Mouse (Mus musculus): Measurements from ENCODE around the gene Kcnip1. TPM values are rescaled to one million over a fixed set of nuclear protein-coding genes. Genes with fewer than 3 reads are reported as not detected.

Kcnip1 gene
- total RNA-seq, 1 experiment from 2014 or later = 4.2 TPM

DNA sequence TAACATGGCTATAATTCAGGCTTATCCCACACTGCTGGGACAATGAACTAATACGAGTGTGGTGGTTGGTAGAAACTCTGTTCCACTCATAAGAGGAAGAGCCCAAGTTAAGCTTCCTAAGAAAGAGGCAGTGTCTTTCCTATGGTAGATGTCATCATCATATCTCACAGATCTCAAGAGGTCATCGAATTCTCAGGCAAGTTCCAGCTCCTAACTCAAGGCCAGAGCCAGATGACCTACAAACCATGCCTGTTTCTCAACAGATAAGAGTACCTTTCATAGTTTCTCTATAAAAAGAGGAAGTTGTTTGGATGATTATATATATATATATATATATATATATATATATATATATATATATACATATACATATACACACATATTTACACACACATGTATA lies 6.4 kb downstream of the Kcnip1 start:
- no peak for DNase-seq

DNA sequence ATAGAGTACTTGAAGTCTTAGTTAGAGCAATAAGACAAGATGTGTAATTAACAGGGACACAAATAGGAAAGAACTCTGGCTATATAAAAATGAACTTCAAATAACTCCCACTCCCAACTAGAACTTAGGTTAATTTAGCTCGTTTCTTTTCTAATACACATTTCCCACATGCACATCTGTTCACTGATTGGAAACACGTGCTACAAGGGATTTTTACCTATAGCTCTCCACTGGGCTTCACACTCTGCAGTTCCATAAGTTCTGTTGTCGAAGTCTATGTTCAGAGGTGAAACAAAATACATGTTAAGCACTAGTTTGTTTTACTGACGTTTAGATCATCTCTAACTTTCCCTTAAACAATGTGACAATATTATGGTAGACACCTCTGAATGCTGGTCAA lies 12.8 kb downstream of the Kcnip1 start:
- DNase-seq = no peak

DNA sequence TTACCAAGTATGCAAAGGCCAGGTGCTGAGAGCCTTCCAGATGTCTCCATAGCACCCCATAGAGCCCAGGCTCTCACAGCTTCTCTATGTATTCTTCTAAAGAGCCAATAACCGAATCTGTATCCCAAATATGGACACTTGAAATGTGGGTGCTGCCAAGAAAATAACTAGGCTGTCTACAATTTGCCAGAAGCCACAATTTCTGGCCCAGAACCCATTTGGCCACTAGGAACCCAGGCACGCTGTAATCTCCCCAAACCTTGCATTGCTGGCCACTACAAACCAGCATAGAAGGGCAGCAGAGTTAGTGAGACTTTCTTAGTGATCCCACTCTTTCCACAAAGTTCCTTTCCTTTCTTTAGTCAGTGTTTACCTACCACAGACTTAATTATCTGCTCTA lies 17.8 kb downstream of the Kcnip1 start:
- no peak for DNase-seq

DNA sequence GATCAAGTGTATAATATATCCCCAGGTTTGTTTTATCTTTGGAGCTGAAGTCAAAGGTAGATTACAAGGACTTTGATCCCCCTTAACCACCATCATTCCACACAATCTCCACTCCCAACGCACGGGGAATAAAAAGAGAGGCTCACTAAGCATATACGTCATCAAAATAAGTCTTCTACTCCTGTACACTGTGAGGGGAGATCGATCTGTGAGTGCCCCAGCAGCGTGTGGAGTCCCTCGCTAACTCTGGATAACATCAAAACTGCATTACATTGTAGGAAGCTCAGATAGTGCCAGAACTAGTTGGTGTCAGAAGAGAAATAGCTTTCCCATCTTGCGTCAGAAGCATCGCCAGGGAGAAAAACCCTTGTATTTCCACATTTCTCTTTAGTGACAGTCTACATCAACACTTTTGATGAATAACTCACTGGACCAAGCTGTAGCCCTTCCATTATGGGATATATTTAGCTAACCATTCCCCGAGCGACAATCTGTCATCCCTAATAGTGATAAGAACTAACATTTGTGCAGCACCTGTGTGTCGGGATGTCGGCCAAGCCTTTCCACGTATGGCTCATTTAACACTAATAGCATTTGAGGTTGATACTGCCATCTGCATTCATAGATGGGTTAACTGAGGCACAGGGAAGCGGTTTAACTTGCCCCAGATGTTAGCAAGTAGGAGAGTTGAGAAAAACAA lies 18.5 kb downstream of the Kcnip1 start:
- no peak for DNase-seq

DNA sequence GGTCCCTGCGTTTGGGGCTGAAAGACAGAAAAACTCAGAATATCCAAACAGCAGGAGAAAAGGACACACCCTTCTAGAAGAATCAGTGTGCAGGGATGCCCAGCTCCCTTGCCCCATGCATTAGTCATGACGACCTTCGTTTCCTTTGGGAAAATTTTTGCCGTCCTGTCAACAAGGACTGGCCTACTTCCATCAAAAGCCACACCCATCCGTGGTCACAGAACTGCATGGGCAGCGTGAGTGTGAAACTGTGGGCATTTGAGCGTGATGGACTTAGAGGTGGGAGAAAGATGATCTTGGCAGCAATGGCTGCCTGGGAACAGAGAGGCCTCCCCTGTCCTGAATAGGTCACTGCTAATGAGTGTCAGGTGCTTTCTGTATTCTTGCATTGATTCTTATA lies 20.8 kb downstream of the Kcnip1 start:
- DNase-seq = no peak

DNA sequence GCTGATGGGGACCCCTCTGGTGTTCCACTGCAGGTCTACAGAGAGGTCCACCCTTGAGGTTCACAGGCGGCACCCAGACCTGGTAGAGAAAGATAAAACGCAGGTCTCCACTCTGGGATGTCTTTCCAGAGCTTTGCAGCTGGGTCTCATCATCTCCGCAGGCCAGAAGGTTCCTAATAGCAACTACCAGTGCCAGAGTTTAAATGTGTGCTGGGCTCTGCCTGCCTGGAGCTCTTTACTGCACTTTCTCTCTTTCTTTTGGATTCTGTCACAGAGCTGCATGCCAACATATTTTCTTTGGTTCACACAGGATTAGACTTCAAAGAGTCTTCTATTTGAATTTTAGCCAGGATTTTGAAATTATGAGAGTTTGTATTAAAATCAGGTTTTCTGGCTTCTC lies 23.8 kb downstream of the Kcnip1 start:
- no peak for DNase-seq

DNA sequence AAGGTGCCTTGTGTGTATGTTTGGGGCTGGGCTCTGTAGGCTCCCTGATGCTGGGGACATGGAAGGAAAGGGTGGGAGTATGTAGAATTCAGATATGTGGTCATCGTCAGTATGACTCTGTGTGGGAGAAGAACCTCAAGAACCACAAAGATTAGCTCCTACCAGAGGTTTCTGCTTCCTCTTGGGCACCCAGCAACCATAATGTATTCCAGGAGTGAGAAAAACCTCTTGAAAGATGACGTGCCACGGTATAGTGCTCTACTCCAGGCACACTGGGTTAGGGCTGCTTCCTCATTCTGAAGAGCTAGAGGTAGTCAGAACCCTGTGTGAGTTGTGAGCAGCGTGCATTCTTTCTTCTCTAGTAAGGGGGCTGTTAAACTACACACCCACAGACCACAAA lies 25.2 kb downstream of the Kcnip1 start:
- no peak for DNase-seq

DNA sequence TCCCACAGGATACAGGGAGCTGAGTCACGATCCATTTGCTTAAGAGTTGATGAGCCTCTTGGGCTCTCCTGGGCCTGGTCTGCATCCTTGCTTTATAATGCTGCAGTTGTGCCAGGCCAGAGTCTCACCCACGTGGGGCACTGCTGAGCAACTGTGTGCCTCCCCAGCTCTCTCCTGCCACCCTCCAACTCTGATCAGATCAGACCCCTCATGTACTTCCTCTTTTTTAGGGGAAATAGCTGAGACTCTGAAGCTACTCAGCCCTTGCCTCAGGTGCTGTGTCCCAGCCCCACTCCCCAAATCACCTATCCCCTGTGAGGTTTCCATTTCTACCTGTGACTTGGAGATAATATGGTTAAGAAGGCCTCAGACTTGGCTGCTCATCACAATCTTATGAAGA lies 27.6 kb downstream of the Kcnip1 start:
- no peak for DNase-seq

DNA sequence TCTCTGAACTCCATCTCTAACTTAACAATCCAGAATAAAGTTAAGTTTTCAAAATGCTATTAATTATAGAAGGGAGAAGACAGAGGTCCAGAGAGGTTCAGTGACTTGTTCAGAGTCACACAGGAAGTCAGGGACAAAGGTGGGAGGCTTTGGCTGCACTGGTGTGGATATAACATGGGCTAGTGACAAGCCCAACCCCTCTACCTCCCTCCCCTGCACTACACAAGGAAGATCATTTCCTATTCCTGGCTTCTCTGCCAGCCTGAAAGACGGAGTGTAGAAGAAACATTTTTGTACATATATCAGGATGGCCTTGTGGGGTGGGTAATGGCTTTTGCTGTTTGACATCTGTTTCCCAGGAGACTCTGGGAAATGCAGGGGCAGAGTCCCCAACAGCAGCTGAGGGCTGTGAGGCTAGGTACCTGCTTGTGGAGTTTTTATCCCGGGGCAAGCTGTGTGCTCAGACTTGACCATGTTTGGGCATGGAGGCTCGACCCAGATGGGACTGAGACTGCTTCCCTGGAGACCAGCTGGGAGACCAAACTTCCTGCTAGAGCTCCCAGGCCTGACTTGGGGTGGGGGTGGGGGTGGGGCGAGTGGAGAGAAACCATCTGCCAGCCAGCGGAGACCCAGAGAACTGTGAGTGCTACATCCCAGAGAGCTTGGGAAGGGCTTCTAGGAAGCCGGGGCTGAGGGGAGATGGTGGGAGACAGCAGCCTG lies 30.1 kb downstream of the Kcnip1 start, which contains the start of gene Kcnmb1:
TSS of gene Kcnmb1 (plus strand) at position 326 of the 720 bp plus-strand sequence.
- no peak for DNase-seq

DNA sequence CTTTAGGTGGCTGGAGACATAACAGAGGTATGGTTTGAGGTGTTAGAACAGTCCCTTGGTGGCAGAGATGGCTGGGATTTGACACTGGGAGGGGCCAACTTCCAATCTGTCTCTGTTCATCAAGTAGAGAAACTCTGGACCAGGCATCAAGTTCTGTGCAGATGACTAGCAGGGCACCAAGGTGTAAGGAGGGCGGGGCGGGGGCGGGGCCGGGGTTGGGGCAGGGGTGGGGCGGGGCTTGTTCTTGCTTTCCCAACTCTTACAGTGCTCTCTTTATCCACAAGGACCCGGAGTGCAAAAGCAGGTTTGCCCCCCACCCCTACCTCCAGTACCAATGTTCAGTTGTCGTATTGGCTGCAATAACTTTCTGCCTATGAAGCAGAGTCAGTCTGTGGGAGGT lies 30.8 kb downstream of the Kcnip1 start:
- DNase-seq = no peak

DNA sequence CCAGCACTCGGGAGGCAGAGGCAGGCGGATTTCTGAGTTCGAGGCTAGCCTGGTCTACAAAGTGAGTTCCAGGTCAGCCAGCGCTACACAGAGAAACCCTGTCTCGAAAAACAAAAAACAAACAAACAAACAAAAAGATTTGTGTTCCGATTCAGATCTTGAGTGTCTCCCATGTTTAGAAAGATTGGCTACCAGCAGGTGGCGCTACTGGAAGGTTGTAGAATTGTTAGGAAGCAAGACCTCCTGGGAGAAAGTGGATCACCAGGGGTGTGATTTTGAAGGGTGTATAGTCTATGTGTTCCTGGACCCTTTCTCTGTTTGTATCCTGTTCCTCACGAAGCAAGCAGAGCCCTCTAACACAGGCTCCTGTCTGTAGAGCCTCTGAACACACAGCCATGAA lies 34.2 kb downstream of the Kcnip1 start:
- DNase-seq = peak; percentile 39

DNA sequence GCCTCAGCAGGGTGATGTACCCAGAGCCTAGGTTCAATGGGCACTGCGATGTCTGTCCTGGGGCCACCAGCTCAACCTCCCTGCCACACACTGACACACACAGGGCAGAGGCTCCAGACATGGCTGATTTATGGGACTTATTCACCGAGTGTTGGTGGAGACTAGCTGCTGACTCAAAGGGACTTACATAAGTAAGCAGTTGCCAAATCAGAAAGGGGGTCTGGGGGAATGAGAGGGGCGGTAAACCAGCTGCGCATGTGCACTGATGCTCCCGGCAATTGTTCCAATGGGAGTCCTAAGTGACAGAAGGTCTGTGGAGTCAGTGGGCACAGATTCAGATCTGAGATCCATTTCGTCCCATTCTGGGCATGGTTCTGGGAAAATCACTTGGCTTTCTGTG lies 35.4 kb downstream of the Kcnip1 start:
- DNase-seq = no peak

DNA sequence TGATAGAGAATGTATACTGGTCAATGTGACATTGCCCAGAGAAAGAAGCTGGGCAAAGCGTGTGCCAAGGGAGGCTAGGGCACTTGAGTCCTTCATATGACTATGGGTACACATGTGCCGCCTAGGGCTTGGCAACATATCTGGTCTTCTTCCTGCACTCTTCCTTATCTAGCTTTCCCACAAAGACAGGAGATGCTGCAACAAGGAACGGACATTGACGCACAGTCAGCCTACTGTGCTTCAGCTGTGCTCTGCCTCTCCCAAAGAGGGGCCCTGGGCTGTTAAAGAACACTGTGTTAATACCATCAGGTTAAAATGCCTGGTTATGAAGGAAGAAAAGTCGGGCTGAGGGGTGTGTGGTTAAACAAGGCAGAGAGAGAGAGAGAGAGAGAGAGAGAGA lies 36.3 kb downstream of the Kcnip1 start:
- DNase-seq = no peak

DNA sequence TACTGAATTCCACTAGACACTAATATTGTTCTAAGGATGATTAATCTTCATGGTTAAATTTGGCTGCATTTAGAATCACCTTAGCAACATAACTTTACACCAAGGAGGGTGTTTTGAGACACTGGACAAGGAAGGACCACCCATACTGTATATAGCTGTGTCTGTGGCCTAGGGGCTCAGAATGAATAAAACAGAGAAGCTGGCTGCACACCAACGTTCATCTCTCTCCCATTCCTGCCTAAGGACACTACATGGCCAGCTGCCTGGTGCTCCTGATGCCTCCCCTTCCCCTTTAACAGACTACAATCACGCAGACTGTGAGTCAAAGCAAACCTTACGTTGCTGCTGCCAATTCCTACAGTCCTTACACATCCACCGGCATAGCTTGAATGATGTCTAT lies 37.0 kb downstream of the Kcnip1 start:
- DNase-seq = no peak

DNA sequence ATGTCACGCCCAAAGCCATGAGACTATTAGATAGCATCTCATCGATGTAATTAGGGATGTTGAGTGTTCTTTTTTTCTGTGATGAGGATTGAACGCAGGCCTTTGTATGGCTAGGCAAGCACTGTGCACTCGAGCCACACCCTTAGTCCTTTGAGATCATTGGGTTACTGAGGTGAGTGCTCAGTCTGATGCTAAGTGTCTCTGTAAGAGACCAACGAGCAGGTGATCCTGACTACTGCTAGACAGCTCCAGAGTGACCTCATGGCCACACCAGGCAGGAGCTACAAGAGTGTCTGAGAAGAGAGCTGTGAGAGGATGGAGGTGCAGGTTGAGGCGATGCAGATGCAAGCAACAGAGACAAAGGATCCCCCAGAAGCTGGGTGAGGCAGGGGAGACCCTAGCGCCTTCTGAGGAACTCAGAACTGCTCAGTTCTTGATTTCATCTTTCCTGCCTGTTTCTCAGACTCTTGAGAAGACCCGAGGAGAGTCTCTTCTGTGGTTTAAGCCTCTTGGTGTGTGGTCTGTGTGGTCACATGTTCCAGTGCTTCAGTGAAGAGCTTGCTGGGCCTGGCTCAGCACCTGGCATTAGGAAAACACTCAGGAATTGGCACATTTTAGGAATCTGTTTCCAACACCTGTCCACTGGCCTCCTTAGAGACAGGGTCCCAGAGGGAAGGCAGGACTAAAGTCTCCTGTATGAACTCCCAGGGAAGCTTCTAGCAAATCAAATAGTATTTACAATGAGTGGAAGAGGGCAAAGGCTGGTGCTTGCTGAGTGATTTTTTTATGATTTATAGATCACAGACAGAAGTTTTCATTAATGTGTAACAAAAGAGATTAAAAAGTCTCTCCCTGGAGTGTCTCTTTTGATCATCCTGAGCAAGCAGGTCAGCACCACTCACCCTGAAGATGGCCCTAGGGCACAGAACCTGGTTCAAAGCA lies 41.0 kb downstream of the Kcnip1 start:
- no peak for DNase-seq

DNA sequence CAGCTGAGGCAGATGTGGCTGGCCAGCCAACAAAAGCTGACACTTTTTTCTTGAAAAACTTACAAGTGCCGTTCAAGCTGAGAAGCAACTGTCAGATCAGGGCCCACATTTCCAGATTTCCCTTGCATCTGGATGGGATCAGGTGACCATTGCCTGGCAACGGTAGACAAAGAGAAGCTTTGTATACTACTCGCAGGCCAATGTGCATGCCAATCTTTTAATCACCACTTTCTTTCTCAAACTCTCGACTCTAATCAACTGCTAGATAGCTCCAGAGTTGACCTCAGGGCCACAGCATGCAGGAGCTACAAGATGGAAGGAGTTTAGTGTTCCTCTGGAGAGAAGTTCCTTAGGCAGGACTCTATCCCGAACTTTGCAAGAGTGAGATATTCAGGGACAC lies 41.8 kb downstream of the Kcnip1 start:
- no peak for DNase-seq

DNA sequence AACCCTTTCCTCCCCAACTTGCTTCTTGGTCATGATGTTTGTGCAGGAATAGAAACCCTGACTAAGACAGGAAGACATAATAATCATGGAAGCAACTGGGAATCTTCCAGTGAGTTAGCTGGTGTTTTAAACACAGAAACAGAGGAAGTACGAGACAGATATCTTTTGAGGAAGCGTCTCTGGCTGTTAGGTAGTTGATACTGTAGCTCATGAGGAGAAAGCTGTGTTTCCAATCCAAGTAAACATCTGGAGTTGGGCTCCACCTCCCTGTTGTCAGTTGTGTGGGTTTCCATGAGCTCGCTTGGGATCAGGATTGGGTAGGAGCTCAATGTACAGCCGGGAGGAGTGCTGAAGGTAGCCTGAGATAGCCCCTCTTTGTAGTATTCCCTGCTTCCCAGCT lies 46.5 kb downstream of the Kcnip1 start:
- no peak for DNase-seq

DNA sequence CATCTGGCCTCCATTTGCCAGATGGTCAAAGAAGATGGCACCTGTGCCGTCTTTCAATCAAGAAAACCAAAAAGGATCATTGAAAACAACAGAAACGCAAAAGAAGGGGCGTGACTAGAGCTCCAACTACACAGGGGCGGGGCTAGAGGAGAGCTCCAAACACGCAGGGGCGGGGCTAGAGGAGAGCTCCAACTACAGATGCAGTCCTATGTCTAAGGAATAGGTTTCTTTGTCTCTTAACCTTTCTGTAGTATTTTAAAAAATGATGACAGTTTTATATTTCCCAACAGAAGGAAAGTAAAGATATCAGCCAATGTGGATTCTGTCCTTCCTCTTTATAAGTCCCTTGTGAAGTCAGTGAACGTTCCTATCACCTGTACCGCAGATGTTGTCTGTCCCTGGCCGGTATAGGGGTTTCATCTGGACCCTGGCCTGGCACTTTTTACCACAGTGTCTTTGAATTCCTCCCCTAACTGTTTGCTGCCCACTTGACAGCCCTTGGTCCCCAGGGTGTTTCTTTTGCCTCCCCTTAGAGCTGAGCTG lies 48.1 kb downstream of the Kcnip1 start:
- no peak for DNase-seq

DNA sequence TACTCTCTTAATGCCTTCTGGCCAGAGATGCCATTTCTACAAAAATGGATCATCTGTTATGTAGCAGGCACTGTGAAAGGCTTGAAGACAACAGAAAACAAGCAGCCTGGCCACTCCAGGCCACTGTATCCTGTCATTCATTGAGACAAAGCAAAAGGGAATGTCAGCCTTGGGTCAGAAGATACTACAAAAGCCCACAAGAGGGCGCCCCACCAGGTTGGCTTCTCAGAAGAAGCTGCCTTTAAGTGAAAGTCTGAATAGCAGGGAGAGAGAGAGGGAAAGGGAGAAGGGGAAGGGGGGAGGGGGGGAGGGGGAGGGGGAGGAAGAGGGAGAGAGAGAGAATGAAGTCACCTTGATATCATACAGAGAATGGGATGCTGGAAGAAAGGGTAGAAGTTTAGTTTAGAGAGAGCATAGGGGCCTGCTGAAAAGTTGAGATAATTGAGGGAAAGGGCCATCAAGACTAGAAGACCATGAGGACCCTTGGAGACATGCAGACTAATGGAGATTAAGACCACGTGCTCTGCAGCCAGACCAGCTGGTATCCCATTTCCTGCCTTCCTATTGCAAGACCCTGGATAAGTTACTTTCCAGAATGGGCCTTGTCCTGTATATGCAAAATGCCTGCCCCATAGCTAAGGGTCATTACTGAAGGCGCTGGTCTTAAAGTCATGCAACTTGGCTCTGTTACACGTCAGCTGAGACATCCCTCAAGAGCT lies 48.7 kb downstream of the Kcnip1 start:
- peak; percentile 24 for DNase-seq

DNA sequence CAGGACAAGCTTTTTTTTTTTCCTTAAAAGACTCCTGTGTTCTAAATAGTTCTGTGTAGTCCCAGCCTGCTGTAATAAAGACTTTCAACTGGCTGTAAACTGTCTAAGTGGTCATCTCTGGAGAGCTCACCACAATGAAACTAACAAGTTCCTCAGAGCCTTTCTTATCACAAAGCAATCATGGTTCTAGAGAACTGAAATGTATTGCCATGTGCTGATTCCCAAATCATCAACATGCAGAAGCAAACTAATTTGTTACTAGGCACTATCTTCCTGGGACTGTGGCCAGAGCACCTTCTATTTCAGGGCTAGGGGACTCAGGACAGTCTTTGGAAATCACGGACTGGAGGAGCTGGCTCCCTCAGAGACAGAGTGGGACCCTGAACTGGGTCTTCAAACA lies 49.4 kb downstream of the Kcnip1 start:
- DNase-seq = no peak

DNA sequence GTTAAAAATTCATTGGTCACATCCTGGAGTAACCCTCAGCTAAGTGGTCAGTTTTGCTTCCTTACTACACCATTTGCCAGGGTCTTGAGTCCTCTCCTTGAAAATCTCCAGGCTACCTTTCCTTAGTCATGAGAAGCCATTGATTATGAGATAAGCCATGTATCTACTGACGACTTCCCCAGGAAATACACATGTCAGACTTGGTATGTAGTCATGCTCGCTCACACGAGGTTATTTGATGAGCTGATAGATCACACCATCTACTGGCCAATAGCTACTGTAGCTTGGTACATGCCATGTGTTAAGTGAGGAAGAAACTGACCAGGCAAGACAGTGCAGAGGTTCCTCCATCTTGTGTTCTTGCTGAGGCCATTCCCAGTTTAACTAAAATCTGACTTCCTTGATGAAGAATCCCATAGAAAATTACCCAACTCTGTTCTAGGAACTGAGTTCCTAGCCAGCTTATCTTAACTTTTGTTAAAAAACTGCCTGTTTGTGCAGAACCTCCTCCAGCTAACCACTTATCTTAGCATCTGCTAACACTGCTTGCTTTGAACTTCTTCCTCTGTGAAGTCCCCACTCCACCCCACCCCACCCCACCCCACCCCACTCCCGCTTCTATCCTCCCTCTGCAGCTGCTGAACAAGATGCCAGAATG lies 53.4 kb downstream of the Kcnip1 start:
- no peak for DNase-seq

Data from adrenal gland, postnatal 25 days (tissue).